Mouse (Mus musculus) mouse embryonic stem cell (cell line): ENCODE results near the gene Iqgap2.

Experiments
- in situ Hi-C, 2 experiments: fragments of 300-500 bp; cut with MboI; formaldehyde crosslinking; loops; 1 replicate in 1 of 2; 3 replicates in 1 of 2; pipeline ENCODE4 v1.14.3; 2019 to 2020; ENCODE audit warnings: low sequenced_read_pairs in 2 of 2, low pct_unique_long_range_greater_than_20kb in 1 of 2, mixed read lengths in 1 of 2; ENCODE audit not compliant: unreplicated experiment in 1 of 2

Iqgap2 gene

DNA sequence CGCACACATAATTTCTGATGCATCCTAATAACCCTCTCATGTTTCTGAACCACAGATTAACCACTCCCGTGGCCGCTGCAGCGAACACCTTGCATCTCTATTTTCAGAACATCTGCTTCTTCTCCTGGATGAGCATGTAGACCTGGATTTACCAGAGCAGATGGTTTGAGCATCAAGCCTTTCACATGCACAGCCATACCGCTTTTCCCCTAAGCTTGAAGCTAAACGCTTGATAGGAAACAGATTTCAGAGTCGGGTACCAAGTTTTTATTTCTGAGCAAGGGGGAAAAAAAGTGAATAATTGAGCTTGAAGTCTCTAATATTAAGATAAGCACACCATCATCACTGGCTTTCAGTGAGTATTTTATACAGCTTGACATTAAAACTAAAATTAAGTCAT is 144.6 kb downstream of the Iqgap2 start:
- in situ Hi-C loops: no loop called here

DNA sequence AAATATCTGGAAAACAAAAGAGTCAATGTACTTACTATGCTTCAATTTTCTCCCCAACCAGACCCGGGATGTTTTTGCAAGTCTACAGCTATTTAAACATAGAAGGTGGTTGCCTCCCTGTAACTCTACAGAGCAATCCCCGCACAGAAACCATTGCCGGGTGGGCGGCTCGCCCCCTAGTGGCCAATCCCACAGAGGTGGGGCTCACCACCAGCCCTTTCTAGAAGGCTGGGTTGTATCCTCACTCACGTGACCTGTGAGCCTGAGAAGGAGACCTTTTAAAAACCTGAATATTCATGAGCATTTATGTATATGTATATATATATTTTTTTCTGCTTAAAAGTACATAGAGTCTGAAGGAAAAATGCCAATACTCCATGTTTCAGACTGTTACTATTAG is 145.2 kb downstream of the Iqgap2 start:
- in situ Hi-C loops: no loop called here

DNA sequence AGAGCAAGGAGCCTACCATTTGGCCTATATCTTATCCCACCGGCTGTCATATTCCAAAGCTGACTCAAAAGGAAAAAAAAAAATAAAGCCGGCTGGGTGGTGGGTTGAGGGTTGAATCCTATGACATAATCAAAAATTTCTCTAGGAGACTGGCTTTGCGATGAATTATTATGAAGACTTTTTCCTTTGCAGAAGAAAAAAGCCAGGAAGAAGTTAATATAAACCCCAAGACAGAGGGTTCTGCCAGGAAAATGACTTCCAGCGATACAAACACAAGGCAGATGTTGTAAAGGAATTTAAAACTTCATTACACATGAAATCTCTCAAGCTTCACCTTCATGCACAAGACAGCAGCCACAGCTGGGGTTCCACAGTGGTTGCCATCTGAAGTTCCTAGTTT is 146.3 kb downstream of the Iqgap2 start:
- in situ Hi-C loops: no loop called here

DNA sequence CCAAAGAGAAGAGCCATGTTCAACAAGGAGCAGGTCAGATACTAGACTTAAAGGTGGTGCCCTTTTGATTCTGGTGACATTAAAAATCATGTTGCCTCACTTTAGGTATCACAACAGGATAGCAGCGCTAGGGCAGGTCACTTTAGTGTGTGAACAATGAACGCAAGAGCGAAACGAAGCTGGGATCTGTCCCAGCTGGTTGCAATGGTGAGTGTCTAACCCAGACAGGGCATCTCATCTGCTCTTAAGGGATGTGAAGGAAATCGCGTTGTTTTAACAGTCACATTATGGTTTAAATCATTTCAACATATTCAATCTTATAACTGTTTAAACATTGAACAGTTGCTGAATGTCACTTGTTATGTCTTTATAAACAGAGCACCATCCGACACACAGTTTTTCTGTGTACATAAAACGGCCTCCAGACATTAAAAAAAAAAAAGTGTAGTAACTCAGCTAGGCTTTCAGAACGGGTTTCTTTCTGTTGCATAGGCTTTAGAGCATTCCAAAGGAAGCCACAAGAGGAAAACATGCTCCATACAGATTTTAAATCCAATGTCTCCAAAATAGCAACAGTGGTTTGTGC is 148.7 kb downstream of the Iqgap2 start:
- in situ Hi-C loops: no loop called here

DNA sequence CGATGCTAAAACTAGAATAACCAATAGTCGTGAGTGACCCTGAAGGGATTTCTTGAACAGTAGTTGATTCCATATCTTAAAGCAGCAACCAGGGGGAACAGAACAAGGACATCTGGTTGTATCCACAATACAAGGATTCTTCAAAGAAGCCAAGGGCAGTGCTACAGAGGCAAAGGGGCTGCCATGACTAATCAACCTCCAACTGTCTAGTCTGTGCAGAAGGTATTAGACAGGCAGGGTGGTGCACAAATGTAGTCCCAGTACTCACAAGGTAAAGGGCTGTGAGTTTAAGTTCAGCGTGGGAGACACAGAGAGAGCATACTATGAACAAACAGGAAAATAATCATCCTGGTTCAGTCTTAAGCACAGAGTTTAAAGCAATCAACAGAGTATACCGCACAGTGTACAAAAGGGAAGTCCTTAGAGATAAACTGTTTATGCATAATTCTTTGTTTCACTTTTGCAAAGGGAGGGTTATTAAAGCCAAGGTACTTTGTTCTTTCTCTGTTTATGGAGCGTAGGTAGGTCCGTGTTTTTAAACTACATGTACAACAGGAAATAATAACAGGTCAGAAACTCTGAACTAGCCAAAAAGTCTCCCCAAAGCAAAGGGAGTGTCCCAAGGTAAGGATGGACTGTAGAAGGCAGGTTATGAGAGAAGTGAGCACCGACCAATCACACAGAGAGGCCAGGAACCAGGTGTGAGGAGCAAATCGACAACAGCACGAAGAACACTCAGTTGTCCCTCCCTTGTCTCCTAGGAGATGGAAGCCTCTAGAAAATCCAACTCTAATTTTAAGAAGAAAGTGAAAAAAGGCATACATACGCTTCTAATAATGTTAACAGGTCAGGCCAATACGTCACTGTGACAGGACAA is 149.7 kb downstream of the Iqgap2 start:
- in situ Hi-C loops: no loop called here

DNA sequence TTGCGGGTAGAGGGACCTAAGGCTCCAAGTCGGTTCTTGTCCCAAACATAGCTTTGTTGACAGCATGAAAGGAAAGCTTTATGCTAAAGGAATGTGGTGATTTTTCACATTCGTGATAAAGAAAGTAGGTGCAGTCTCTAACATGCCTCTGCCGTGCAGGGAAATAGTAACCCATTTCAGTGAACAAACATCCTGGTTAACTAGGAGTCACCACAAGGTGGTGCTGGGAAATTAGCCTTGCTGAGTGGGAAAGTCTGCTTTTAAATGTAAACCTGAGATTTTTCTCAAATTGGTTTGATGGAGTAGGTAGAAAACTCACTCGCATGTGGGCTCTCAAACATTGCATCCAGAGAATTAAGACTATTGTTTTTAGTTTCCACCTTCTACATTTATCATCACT is 152.1 kb downstream of the Iqgap2 start:
- in situ Hi-C loops: no loop called here

DNA sequence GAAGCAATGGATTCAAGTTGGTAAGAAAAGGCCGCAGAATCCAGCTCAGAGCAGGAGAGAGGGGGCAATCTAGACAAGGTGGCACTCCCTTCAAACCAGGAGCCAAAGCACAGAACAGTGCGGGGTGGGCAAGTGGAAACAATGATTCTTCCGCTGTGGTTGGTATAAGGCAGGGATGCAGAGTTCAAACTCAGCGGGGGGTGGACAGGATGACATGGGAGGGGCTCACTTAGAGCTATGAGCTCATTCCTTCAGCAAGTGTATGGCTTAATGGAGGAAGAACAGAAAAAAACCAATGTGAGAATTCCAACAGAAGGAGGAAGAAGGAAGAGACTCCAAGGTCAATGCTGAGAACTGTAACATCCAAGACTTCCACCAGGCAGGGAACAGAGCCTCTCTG is 161.2 kb downstream of the Iqgap2 start:
- in situ Hi-C loops: no loop called here

DNA sequence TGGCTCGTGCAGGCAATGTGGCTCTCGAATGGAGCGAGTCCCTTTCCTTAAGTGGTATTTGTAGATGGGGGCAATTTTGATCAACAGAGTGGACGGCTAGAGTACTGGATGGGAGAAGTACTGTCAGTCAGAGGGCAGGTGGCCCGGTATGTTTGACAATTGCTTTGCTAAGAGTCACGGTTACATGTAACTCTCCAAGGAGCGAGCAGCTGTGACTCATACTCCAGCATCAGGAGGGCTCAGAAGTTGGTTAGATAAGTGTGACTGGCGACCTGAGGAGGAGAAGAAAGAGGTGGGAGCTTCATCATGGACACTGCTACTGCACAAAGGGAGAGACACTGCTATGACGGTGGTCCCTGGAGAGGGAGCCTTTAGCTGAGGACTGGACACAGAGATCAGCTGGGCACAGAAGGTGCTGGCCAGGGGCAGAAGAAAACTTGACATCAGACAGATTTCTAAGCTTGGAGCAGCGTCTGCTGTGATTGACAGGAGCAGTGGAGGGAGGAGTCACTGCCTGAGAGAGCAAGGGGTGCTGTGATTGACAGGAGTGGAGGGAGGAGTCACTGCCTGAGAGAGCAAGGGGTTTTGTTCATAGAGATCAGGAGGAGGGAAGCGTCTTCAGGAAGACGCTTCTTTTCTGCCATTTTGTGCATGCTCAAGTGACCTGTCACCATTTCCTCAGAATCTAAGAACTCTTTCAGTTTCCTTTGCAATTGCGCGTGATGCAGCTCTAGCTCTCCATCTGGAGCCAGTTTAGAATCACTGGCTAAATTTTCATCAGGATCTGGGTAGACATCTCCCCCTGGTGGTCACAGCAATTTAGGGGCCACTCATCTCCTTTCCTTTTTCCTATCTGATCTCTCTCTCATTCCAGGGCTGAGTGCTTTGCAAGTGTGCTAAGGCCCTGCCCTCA is 172.1 kb downstream of the Iqgap2 start:
- in situ Hi-C loops: loop anchor here (10.0 to 25.0 kb wide), 2 partner anchors 155 to 332 kb away; partner anchors contain the start of gene Aggf1 (in 2 of the 2)

DNA sequence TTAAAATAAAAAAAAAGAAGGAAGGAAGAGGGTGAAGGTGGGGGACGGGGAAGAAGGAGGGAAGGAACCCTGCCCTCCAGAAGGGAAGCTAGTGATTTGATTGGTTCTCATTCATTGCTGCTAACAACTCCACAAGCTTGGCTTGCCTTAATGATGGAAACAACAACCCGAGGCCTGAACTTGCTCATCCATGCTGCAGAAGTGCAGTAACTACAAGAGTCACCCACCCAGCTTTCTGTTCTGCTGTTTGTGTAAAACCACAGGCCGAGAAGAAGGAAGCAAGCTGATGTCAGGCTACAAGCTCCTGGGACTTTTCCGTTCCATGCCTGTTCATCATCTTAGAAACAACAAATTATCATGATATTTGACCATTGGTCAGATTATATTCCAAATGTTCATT is 176.4 kb downstream of the Iqgap2 start:
- in situ Hi-C loops: loop anchor here (25.0 kb wide), 1 partner anchor 328 kb away; the partner anchor contains the start of gene Aggf1 (in 2 of the 2)

DNA sequence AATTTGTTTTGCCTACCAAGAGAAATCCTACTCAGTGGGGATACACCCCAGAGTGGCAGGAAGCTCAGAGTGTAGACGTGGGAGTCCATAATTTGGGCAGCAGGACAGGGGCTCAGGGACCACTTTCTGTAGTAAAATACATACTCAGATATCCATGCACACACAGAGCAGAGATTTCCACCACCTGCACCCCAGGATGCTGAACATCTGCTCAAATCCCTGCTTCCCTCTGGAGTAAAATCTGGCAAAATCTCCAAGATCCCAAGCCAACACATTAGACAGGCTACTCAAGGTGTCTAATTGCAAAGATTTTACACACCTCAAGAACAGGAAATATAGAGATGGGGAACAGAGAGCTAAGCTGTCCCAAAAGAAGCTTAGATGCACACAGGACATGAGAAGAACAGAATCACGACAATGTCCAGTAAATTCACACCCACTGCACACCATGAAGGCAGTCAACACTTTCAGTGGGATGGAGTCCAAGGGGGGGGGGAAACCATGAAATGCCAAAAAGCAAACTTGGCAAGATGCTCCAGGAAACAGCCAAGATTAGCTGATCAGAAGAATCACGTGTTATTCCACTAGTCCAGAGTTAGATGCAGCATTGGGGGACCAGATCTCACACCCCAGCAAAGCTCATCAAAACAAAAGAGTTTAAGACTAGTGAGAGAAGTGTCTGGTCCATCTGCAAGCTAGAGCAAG is 177.3 kb downstream of the Iqgap2 start:
- in situ Hi-C loops: loop anchor here (25.0 kb wide), 1 partner anchor 327 kb away; the partner anchor contains the start of gene Aggf1 (in 2 of the 2)

DNA sequence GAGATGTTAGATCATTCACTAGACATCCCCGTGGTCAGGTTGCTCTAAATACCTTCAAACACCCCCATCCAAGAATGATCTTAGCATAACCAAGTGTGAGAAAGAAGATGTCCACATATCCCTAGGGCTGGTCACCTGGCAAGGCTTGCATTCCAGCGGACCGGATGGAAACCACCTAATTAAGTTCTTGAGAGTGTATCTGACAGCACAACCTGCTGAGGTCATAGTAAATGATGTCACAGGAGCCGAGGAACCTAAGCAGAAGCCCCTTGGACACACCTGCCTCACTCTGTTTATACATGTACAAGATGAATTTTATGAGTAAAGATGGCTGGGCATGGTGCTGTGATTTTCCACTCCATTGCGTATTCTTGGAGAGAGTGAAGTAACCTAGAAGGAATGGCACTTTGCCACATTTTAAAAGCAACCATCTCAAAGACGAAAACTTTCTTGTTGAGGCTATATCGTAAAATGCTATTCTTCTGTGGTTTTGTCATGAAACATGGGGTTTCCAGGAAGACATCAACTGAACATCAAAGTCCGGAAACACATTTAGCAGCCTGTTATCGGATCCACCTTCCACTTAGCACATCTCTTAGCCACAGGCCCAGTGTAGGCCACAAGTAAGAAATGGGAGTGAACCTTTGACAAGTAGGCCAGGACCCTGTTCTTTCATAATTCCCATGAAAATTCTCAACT is 179.0 kb downstream of the Iqgap2 start:
- in situ Hi-C loops: loop anchor here (25.0 kb wide), 1 partner anchor 325 kb away; the partner anchor contains the start of gene Aggf1 (in 2 of the 2)

DNA sequence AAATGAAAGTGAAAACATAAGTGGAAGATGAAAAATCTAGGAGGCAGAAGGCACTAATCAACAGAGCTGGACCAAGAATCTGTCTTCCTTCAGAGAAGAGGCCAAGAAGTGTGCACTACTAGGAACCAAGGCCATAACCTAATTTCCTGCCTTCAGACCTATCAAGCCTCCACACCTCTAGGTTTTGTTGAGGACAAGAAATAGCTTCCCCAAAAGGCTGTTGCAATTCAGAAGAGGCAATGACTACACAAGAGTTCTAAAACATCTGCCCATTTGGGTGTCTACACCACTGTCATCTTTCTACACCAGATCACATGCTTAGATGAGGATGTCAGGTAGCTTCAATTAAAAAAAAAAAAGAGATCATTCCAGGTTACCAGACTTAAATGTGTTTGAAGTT is 179.7 kb downstream of the Iqgap2 start:
- in situ Hi-C loops: loop anchor here (25.0 kb wide), 1 partner anchor 325 kb away; the partner anchor contains the start of gene Aggf1 (in 2 of the 2)

DNA sequence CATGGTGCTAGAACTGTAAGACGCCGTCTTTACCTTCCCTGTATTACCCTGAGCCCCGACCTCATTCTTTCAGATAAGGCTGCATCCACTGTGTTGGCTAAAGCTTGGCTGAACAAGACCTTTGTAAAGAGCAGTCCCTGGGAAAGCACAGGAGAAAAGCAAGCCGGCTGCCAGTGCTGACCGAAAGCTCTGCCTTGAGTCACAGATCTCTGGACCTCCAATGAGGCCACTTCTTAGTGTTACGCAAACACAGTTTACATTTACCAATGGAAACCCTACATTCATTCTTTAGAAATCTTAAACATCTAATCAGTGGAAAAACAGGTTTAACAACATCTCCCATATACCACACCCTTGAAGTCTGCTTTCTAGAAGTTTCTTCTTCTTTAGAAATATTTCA is 186.1 kb downstream of the Iqgap2 start:
- in situ Hi-C loops: loop anchor here (25.0 kb wide), 1 partner anchor 318 kb away; the partner anchor contains the start of gene Aggf1 (in 2 of the 2)

DNA sequence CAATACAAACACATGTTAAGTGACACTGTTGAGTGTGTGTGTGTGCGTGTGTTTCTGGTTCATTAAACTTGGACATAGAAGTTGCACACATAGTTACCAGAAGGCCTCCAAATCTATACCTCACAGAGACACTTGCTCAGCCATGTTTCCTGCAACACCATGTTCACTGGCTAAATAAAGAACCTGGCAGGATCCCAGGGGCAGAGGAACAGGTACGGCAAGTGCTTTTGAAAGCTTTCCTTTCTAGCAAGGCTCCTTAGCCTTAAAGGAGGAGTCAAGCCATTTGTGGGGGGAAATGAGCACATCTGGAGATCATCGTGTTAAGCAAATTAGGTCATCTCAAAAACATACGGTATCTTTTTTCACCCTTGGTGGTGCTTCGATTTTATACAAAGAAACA is 188.3 kb downstream of the Iqgap2 start:
- in situ Hi-C loops: loop anchor here (25.0 kb wide), 1 partner anchor 316 kb away; the partner anchor contains the start of gene Aggf1 (in 2 of the 2)

DNA sequence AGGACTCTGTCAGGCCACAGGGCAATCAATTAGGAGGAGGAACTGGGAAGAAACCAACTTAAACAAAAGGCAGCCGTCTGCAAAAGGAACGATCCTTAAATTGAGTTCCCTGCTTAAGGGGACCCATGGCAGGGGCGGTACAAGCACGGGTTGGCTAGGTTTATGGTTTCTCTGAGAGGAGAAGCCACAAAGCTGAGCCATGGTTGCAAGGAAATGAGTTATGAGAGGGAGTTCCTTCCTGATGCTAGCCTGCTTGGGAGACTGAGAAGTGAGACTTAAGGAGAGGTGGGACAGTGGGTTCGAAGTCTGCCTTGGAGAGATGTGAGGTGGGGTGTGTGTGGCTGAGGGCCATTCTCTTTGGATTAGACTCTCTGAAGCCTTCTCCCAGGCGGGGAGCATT is 193.8 kb downstream of the Iqgap2 start:
- in situ Hi-C loops: no loop called here

DNA sequence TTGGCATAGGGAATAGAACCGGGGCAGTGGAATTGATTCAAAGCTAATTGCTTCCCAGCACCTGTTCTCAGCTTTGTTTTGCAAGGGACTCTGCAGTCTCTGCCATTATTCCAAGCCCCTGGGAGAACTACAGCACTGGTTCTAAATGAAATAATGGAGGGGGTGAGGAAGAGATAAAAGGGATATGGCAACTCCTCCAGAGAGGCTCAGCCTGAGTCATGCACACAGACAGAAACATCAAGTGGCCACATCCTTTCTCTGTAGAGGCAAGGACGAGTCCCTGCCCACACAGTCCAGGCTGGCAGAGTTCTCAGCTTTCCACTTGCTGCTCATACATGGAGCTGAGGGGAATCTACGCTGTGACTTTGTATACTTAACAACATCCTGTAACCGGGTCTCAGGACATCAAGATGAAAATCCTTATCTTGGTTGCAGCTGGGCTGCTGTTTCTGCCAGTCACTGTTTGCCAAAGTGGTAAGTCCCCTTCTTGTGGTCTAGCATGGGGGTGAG is 195.0 kb downstream of the Iqgap2 start, which contains the start of gene F2rl2:
F2rl2 (plus strand) TSS at position 200 of the 510 bp plus-strand sequence.
- in situ Hi-C loops: no loop called here

DNA sequence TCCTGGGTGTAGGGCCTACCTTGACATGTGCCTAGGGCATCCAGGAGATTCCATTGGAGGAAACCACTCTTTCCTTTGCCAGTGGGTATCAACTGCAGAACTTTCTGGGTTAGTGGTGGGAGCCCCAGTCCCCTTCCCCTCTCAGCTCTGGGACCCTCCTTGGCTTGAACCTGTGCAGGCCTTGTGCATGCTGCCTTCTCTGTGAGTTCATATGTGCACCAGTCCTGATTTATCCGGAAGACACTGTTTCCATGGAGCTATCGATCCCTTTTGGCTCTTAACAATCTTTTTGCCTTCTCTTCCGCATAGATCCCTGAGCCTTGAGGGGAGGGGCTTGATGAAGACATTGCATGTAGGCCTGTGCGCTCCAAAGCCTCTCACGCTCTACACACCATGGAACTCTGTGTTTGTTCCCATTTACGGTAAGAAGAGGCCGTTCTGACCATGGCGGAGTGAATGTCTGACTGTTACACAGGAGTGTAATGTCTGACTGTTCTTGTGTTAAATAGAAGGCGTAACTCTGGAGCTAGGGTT is 195.5 kb downstream of the Iqgap2 start:
- in situ Hi-C loops: no loop called here
